Mouse (Mus musculus) megakaryocyte-erythroid progenitor cell, adult 5-6 weeks (primary cell): Measurements from ENCODE around the gene Mylk4. TPM values are rescaled to one million over a fixed set of nuclear protein-coding genes. Genes with fewer than 3 reads are reported as not detected.

Experiments used
- ATAC-seq: replicated peaks from 2 replicates; pipeline ENCODE4 v1.8.0; 2016; ENCODE audit warnings: mild to moderate bottlenecking, inconsistent platforms; ENCODE audit not compliant: severe bottlenecking, poor library complexity, low FRiP score, low TSS enrichment
- total RNA-seq, 2 experiments: library from RNA; stranded (forward) in 1 of 2; stranded (reverse) in 1 of 2; fragments of 200-1000, 215-1000 nt in 1 of 2; fragments of >200 nt in 1 of 2; fragmentation: Nextera tagmentation in 1 of 2; gene quantifications; 2 replicates each; pipeline ENCODE4 v1.2.3; 2014 to 2017

The Mylk4 gene
- total RNA-seq, 2 experiments from 2014 or later, result 0.11 TPM; not detected in 1

GRCm38 (mm10) chr13:32662041-32662440, 121.7 kb downstream of the Mylk4 start:
- ATAC-seq, result no peak

DNA sequence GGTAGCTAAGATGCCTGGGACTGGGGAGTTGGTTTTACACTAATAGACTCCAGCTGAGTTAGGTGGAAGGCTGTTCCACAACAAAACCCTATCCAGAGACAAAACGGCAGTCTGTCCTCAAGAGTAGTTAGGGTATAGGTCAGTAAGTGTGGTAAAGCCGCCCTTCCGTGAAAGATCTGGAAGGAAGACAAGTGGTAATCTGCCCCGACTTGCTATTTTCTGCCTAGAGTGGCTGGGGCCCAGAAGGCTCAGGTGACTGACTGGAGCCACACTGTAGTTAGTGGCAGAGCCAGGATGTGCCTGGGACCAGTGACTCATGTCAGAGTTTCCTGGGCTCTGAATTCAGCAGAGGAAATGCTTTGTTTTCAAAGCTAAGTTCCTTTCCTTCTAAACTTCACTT, 123.5 kb downstream of the Mylk4 start:
- no peak for ATAC-seq

- ATAC-seq, result no peak
Measured at GRCm38 (mm10) chr13:32659271-32659670, 124.5 kb downstream of the Mylk4 start.

DNA sequence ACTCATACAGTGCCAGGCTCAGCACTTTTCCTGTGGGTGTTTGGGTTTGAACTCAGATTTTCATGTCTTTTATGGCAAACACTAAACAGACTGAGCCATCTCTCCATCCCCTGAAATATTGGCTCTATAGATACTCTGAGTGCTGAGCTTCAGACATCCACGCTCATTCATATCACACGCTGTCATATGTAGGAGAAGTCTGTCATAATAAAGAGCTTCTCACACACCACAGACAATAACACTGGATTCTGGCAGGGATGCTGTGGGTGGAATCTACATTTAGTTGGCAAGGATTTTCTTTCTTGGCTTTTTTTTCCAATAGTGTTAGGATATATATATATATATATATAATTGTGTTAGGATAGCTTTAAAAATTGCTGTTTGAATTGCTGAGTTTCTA, 126.2 kb downstream of the Mylk4 start:
- no peak for ATAC-seq

Other genes with a start within 250 kb of the Mylk4 start
- gene Wrnip1, start 18.1 kb upstream of the Mylk4 start, total RNA-seq (2014; fragmentation: Nextera tagmentation), result 22.3 and 38.7 TPM in 2 replicates
- 37.6 and 45.8 TPM in 2 replicates for gene Wrnip1, start 18.1 kb upstream of the Mylk4 start, total RNA-seq (2017)
- not detected in 2 replicates for gene D930007J09Rik, start 18.9 kb upstream of the Mylk4 start, total RNA-seq (2014; fragmentation: Nextera tagmentation)
- gene D930007J09Rik, start 18.9 kb upstream of the Mylk4 start, total RNA-seq (2017), result not detected in 2 replicates
- 2.4 and 16.7 TPM in 2 replicates for gene Serpinb1a, start 67.2 kb upstream of the Mylk4 start, total RNA-seq (2014; fragmentation: Nextera tagmentation)
- gene Serpinb1a, start 67.2 kb upstream of the Mylk4 start, total RNA-seq (2017), result 10.1 and 35.8 TPM in 2 replicates
- not detected in 2 replicates for gene Serpinb1c, start 114.3 kb upstream of the Mylk4 start, total RNA-seq (2014; fragmentation: Nextera tagmentation)
- not detected in 2 replicates for gene Serpinb1c, start 114.3 kb upstream of the Mylk4 start, total RNA-seq (2017)
- gene Serpinb6b, start 181.3 kb upstream of the Mylk4 start, total RNA-seq (2014; fragmentation: Nextera tagmentation), result 10.1 and 14.4 TPM in 2 replicates
- gene Serpinb6b, start 181.3 kb upstream of the Mylk4 start, total RNA-seq (2017), result 36.7 and 70.1 TPM in 2 replicates
- 6.1 and 7.9 TPM in 2 replicates for gene Serpinb9, start 219.3 kb upstream of the Mylk4 start, total RNA-seq (2014; fragmentation: Nextera tagmentation)
- gene Serpinb9, start 219.3 kb upstream of the Mylk4 start, total RNA-seq (2017), result 5.8 and 12.1 TPM in 2 replicates
- gene Serpinb9b, start 243.5 kb upstream of the Mylk4 start, total RNA-seq (2014; fragmentation: Nextera tagmentation), result not detected in 2 replicates
- gene Serpinb9b, start 243.5 kb upstream of the Mylk4 start, total RNA-seq (2017), result not detected in 2 replicates